Mouse (Mus musculus): Measurements from ENCODE around the gene Prkch.
A peak's percentile ranks its signal among the peaks of the same experiment; 100 is the strongest.

DNA sequence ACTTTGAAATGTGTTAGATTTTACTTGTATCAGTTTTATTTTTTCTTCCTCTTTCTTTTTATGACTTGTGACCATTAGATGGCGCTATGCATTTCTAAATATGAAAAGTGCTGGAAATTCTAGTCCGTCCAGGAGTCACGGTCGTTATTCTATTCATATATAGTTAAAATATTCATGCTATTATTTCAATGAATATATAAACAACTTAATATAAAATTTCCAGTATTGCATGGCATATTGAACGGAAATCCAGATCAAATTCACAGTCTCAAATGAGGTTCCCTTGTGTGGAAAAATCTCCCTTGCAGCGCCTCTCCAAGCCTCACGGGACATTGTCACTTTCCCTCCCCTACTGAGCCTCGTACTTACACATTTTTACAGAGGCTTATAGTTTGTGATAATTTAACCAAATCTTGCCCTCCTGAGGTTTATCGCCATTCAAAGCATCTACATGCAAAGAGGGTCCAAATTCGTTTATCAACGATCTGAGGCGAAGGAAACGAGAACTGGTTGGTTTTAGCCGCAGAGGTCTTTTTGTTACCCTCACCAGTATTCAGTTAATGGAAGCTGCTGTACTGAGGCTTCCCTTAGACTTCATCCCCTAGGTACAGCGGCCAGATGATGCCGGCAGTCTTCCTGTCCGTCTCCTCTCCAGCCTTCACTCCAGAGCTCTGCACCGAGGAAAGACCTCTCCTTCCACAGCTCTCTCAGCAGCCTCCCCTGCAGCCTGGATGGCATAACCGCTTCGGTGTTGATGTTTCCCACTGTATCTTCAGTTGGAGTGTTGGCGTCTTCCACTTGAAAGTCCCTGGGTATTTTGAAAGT is 19.6 kb upstream of the Prkch start:
- TF ChIP-seq CTCF (IDR thresholded peaks at IDR 0.05; ENCODE audit: low read depth) (peak; percentile 12; the same call in 1 of the 2 replicates), EP300 (IDR thresholded peaks at IDR 0.05; ENCODE audit: low read depth) (no peak)
